Mouse (Mus musculus) frontal cortex, adult 2 months (tissue): ENCODE measurements around the gene Rnf41. TPM values are rescaled to one million over a fixed set of nuclear protein-coding genes. Genes with fewer than 3 reads are reported as not detected.

Source experiments
- DNase-seq, 2 experiments: peaks; one replicate each; pipeline ENCODE4 v3.0.0; 2022; ENCODE audit warnings: low spot score in 1 of 2; ENCODE audit errors: extremely low spot score in 1 of 2
- polyA plus RNA-seq: library from polyadenylated mRNA; depleted of rRNA; stranded (reverse); fragments of >200 nt; gene quantifications from 2 replicates; pipeline ENCODE4 v1.2.3, GENCODE M21; 2012; rRNA removed

The Rnf41 gene
- polyA plus RNA-seq = 75.5 and 76.2 TPM in 2 replicates

- DNase-seq = peak; percentile 93 to 96
Measured at GRCm38 (mm10) chr10:128411211-128412054, at the start of gene Rnf41, which contains the start of gene Nabp2. Rnf41 (plus strand) TSS chr10:128411657. Nabp2 (minus strand) TSS chr10:128411492.

- no peak for DNase-seq
Measured at GRCm38 (mm10) chr10:128361836-128362235, 49.6 kb upstream of the Rnf41 start.

- DNase-seq = peak in 1 of 2 experiments; percentile 71
Measured at GRCm38 (mm10) chr10:128362568-128362967, 48.9 kb upstream of the Rnf41 start.

GRCm38 (mm10) chr10:128367899-128368401, 43.5 kb upstream of the Rnf41 start:
- DNase-seq = no peak

- peak; percentile 95 for DNase-seq
Measured at GRCm38 (mm10) chr10:128368402-128369217, 42.8 kb upstream of the Rnf41 start, which contains the start of gene Coq10a. Coq10a (minus strand) TSS chr10:128368997.

- DNase-seq = no peak
Measured at GRCm38 (mm10) chr10:128369218-128369543, 42.3 kb upstream of the Rnf41 start.

- DNase-seq = no peak
Measured at GRCm38 (mm10) chr10:128369599-128369998, 41.9 kb upstream of the Rnf41 start.

GRCm38 (mm10) chr10:128370021-128370420, 41.4 kb upstream of the Rnf41 start:
- DNase-seq = no peak

GRCm38 (mm10) chr10:128370601-128371000, 40.9 kb upstream of the Rnf41 start:
- no peak for DNase-seq

GRCm38 (mm10) chr10:128372142-128372541, 39.3 kb upstream of the Rnf41 start:
- no peak for DNase-seq

GRCm38 (mm10) chr10:128372989-128373748, 38.3 kb upstream of the Rnf41 start:
- no peak for DNase-seq

- no peak for DNase-seq
Measured at GRCm38 (mm10) chr10:128374393-128374792, 37.1 kb upstream of the Rnf41 start.

- no peak for DNase-seq
Measured at GRCm38 (mm10) chr10:128376099-128376454, 35.4 kb upstream of the Rnf41 start.

- DNase-seq = peak in 1 of 2 experiments; percentile 75
Measured at GRCm38 (mm10) chr10:128376455-128377211, 34.8 kb upstream of the Rnf41 start, which contains the start of gene Ankrd52. Ankrd52 (plus strand) TSS chr10:128377115.

GRCm38 (mm10) chr10:128377222-128377939, 34.1 kb upstream of the Rnf41 start:
- peak in 1 of 2 experiments; percentile 45 for DNase-seq

GRCm38 (mm10) chr10:128377940-128378448, 33.5 kb upstream of the Rnf41 start:
- peak in 1 of 2 experiments; percentile 42 for DNase-seq

GRCm38 (mm10) chr10:128378462-128378861, 33.0 kb upstream of the Rnf41 start:
- DNase-seq = peak in 1 of 2 experiments; percentile 54

GRCm38 (mm10) chr10:128379260-128379659, 32.2 kb upstream of the Rnf41 start:
- no peak for DNase-seq

- DNase-seq = no peak
Measured at GRCm38 (mm10) chr10:128380565-128380964, 30.9 kb upstream of the Rnf41 start.
